Mouse (Mus musculus): ENCODE measurements at regions not wholly inside any gene's neighbourhood (a gene's known extent, or its start where the extent isn't known, plus 50 kb on each side); places are given as distances from the start of the nearest gene placed in this dataset.

DNA sequence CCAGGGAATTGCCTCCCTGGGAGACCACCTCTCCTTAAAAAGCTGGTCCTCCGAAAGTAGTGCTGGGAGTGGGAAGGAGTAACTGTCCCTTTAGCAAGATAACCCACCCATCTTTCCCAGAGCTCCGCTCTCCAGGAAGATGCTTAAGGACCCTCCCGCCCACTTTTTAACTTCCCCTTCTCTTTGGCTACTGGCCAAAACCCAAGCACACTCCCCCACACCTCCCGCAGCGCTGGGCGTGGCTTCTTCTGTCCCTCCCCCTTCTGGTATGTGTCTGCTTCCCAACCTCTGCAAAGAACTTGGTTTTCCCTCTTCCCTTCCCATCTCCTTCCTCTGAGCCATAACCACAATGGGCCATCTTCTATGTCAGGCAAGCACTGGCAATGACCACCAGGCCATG, 85.4 kb downstream of the Rpap3 start:
- Histone ChIP-seq H3K4me2 (no peak overlapping the region), H3K27me3 (no peaks in the 10 kb centered on the region), H3K9me3 (replicated peaks) (no peaks in the 10 kb centered on the region), H3K4me3 (no peak overlapping the region), H3K36me3 (no peaks in the 10 kb centered on the region), H3K9ac (no peak overlapping the region), H3K4me1 (replicated peaks) (no peaks in the 10 kb centered on the region), H3K27ac (no peak overlapping the region)
- ATAC-seq (replicated peaks; ENCODE audit: insufficient number of reproducible peaks, insufficient read depth, low FRiP score, low read depth): no peak
- WGBS: 68% methylated on average over 6 of the region's 6 CpGs

DNA sequence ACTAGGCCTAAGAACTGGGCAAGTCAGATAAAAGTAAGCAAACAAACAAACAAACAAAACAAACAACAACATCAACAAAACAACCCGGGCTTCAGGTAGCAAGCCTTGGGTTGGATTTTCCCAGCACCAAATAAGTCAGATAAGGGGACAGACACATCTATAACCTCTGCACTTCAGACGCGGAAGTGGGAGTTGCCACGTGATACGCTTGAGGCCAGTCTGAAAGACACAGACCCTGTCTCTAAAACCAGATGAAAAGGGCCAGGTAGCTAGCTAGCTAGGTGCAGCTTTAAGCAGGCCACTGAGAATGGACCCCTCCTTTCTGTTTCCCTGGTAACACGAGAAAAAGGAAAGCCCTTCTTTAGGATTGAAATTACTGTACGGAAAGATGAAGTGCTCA, 85.9 kb downstream of the Rpap3 start:
- Histone ChIP-seq H3K9ac (no peak overlapping the region), H3K27me3 (no peaks in the 10 kb centered on the region), H3K9me3 (replicated peaks) (no peaks in the 10 kb centered on the region), H3K4me1 (replicated peaks) (no peaks in the 10 kb centered on the region), H3K36me3 (no peaks in the 10 kb centered on the region), H3K4me3 (no peak overlapping the region), H3K27ac (no peak overlapping the region), H3K4me2 (no peak overlapping the region)
- WGBS: 79% methylated on average over 7 of the region's 7 CpGs
- ATAC-seq (replicated peaks; ENCODE audit: insufficient number of reproducible peaks, insufficient read depth, low FRiP score, low read depth): no peak

- no peaks in the 10 kb centered on the region for H3K27me3 ChIP-seq
- no peaks in the 10 kb centered on the region for H3K9me3 ChIP-seq (replicated peaks)
- H3K4me3 ChIP-seq: no peak overlapping the region
- H3K36me3 ChIP-seq: no peaks in the 10 kb centered on the region
- no peak overlapping the region for H3K4me2 ChIP-seq
- no peak for ATAC-seq (replicated peaks; ENCODE audit: insufficient number of reproducible peaks, insufficient read depth, low FRiP score, low read depth)
- no peak overlapping the region for H3K27ac ChIP-seq
- WGBS: 82% methylated on average over 2 of the region's 2 CpGs
- H3K4me1 ChIP-seq (replicated peaks): no peaks in the 10 kb centered on the region
- H3K9ac ChIP-seq: no peak overlapping the region
Measured at GRCm38 (mm10) chr15:97612325-97612724, 93.3 kb downstream of the Rpap3 start.

DNA sequence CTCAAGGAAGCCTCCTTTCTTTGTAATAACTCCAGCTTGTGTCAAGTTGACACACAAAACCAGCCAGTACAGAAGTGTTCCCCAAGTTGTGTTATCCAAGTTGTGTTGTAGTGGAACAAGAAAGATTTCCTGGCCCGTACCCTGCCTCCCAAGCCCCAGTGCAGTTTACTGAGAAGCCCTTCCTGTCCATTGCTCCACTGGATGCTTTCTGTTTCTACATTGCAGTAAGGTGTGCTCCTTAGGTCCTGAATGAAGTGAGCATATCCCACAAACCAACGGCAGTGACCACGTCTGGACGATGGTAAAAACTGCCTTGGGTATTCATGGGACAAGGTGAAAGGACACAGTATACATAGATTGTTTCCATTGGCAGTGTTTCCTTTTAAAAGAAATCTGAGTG, 94.9 kb downstream of the Rpap3 start:
- no peaks in the 10 kb centered on the region for H3K27me3 ChIP-seq
- WGBS: 85% methylated on average over 4 of the region's 4 CpGs
- no peak overlapping the region for H3K9ac ChIP-seq
- no peaks in the 10 kb centered on the region for H3K36me3 ChIP-seq
- no peak overlapping the region for H3K27ac ChIP-seq
- ATAC-seq (replicated peaks; ENCODE audit: insufficient number of reproducible peaks, insufficient read depth, low FRiP score, low read depth): no peak
- no peak overlapping the region for H3K4me3 ChIP-seq
- no peaks in the 10 kb centered on the region for H3K9me3 ChIP-seq (replicated peaks)
- H3K4me2 ChIP-seq: no peak overlapping the region
- peaks cover 7% of the 10 kb centered on the region; the same call in 1 of the 2 replicates for H3K4me1 ChIP-seq (replicated peaks)

- Histone ChIP-seq H3K4me1 (replicated peaks) (peaks cover 7% of the 10 kb centered on the region; the same call in 1 of the 2 replicates), H3K36me3 (no peaks in the 10 kb centered on the region), H3K9ac (no peak overlapping the region), H3K9me3 (replicated peaks) (no peaks in the 10 kb centered on the region), H3K27me3 (no peaks in the 10 kb centered on the region), H3K27ac (no peak overlapping the region), H3K4me2 (no peak overlapping the region), H3K4me3 (no peak overlapping the region)
- 64% methylated on average over 7 of the region's 7 CpGs for WGBS
- ATAC-seq (replicated peaks; ENCODE audit: insufficient number of reproducible peaks, insufficient read depth, low FRiP score, low read depth): no peak
Measured at GRCm38 (mm10) chr15:97609496-97609895, 96.1 kb downstream of the Rpap3 start.

- Histone ChIP-seq H3K27ac (no peak overlapping the region), H3K4me3 (no peak overlapping the region), H3K4me1 (replicated peaks) (peaks cover 7% of the 10 kb centered on the region; the same call in 1 of the 2 replicates), H3K9ac (no peak overlapping the region), H3K36me3 (no peaks in the 10 kb centered on the region), H3K4me2 (no peak overlapping the region), H3K27me3 (no peaks in the 10 kb centered on the region), H3K9me3 (replicated peaks) (no peaks in the 10 kb centered on the region)
- ATAC-seq (replicated peaks; ENCODE audit: insufficient number of reproducible peaks, insufficient read depth, low FRiP score, low read depth): no peak
- WGBS: 79% methylated on average over 7 of the region's 7 CpGs
Measured at GRCm38 (mm10) chr15:97608651-97609050, 97.0 kb downstream of the Rpap3 start.

GRCm38 (mm10) chr15:97607617-97608206, 97.9 kb downstream of the Rpap3 start:
- WGBS: 79% methylated on average over 15 of the region's 15 CpGs
- Histone ChIP-seq H3K4me1 (replicated peaks) (peaks cover 7% of the 10 kb centered on the region; the same call in 1 of the 2 replicates), H3K4me3 (no peak overlapping the region), H3K9ac (no peak overlapping the region), H3K27ac (no peak overlapping the region), H3K4me2 (no peak overlapping the region), H3K36me3 (no peaks in the 10 kb centered on the region), H3K9me3 (replicated peaks) (no peaks in the 10 kb centered on the region), H3K27me3 (no peaks in the 10 kb centered on the region)
- no peak for ATAC-seq (replicated peaks; ENCODE audit: insufficient number of reproducible peaks, insufficient read depth, low FRiP score, low read depth)

DNA sequence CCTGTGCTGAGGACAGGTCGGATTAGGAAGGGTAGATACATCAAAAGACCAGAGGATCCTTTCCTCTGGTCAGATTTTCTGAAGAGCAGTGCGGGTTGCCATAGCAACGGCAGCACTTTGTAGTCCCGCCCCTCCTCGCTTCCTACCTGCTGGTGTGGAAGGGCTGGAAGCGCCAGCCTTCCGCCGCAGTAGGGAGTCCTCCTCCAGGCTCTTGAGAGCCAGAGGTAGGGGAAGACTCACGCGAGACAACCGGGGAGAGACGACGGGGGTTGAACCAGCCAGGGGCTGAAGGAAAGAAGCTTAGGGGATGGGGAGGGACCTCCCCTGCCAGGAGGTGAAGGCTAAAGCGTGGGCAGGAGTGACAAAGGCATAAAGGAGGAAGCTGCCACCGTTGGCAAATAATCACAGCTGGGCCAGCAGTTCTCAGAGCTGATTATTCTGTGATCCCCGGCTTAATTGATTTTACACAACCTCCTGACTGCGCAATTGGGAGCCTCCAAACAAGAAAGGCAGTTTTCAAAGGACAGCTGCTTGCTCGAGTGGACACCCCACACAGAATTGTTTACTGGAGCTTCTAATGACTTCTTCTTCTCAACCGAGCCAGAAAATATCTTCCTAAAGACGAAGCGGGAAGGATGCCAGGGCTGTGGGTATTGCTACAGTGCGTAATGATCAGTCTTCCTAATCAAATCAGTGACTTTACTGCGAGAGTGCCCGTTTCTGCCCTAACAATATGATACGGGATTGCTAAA, 98.8 kb downstream of the Rpap3 start:
- Histone ChIP-seq H3K27me3 (no peaks in the 10 kb centered on the region), H3K4me2 (peak overlapping the region; percentile 58), H3K9ac (no peak overlapping the region), H3K36me3 (no peaks in the 10 kb centered on the region), H3K4me1 (replicated peaks) (peaks cover 7% of the 10 kb centered on the region; the same call in 1 of the 2 replicates), H3K27ac (no peak overlapping the region), H3K4me3 (peak overlapping the region; percentile 35), H3K9me3 (replicated peaks) (no peaks in the 10 kb centered on the region)
- 18% methylated on average over 25 of the region's 25 CpGs for WGBS
- ATAC-seq (replicated peaks; ENCODE audit: insufficient number of reproducible peaks, insufficient read depth, low FRiP score, low read depth): no peak

- 53% methylated on average over 6 of the region's 6 CpGs for WGBS
- Histone ChIP-seq H3K9ac (no peak overlapping the region), H3K9me3 (replicated peaks) (no peaks in the 10 kb centered on the region), H3K4me3 (peak overlapping the region; percentile 35), H3K36me3 (no peaks in the 10 kb centered on the region), H3K27me3 (no peaks in the 10 kb centered on the region), H3K27ac (no peak overlapping the region), H3K4me2 (peak overlapping the region; percentile 58), H3K4me1 (replicated peaks) (peaks cover 7% of the 10 kb centered on the region; the same call in 1 of the 2 replicates)
- ATAC-seq (replicated peaks; ENCODE audit: insufficient number of reproducible peaks, insufficient read depth, low FRiP score, low read depth): no peak
Measured at GRCm38 (mm10) chr15:97606232-97606629, 99.4 kb downstream of the Rpap3 start.

DNA sequence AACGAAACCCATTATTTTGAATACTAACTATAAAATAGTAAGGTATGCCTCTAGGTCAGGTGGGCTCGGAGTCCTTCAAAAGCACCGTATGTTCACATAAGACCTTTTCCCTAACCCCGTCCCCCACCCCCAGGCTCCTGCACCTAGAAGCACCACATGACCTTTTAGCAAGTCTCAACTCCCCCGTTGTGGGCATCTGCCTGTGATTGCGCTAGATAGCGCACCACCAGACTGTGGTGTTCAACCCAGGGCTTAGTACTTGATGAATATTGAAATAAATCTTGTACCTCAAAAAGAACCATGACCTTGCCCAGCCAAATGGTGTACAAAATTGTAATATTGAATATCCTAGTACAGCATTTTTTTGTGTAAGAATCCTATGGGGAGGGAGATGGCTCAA, 99.8 kb downstream of the Rpap3 start:
- H3K4me1 ChIP-seq (replicated peaks): peaks cover 7% of the 10 kb centered on the region; the same call in 1 of the 2 replicates
- no peaks in the 10 kb centered on the region for H3K27me3 ChIP-seq
- H3K9me3 ChIP-seq (replicated peaks): no peaks in the 10 kb centered on the region
- no peak overlapping the region for H3K9ac ChIP-seq
- no peak overlapping the region for H3K27ac ChIP-seq
- no peak overlapping the region for H3K4me3 ChIP-seq
- no peak for ATAC-seq (replicated peaks; ENCODE audit: insufficient number of reproducible peaks, insufficient read depth, low FRiP score, low read depth)
- 86% methylated on average over 7 of the region's 7 CpGs for WGBS
- no peaks in the 10 kb centered on the region for H3K36me3 ChIP-seq
- H3K4me2 ChIP-seq: no peak overlapping the region

- WGBS: 36% methylated on average over 6 of the region's 6 CpGs
- H3K4me3 ChIP-seq: no peak overlapping the region
- no peaks in the 10 kb centered on the region for H3K36me3 ChIP-seq
- H3K9me3 ChIP-seq (replicated peaks): no peaks in the 10 kb centered on the region
- no peak overlapping the region for H3K9ac ChIP-seq
- ATAC-seq (replicated peaks; ENCODE audit: insufficient number of reproducible peaks, insufficient read depth, low FRiP score, low read depth): no peak
- no peaks in the 10 kb centered on the region for H3K27me3 ChIP-seq
- H3K4me1 ChIP-seq (replicated peaks): peaks cover 7% of the 10 kb centered on the region; the same call in 1 of the 2 replicates
- H3K4me2 ChIP-seq: no peak overlapping the region
- H3K27ac ChIP-seq: no peak overlapping the region
Measured at GRCm38 (mm10) chr15:97603492-97603891, 102.1 kb downstream of the Rpap3 start.

- 0 out of 2 replicates have a peak, but pooled peaks cover 6% of the 10 kb centered on the region for H3K4me1 ChIP-seq (replicated peaks)
- WGBS: 66% methylated on average over 8 of the region's 8 CpGs
- H3K4me2 ChIP-seq: no peak overlapping the region
Measured at GRCm38 (mm10) chr15:97598270-97598669, 107.4 kb downstream of the Rpap3 start.

More at GRCm38 (mm10) chr15:97598270-97598669, 107.4 kb downstream of the Rpap3 start:
- no peak for ATAC-seq (replicated peaks; ENCODE audit: insufficient number of reproducible peaks, insufficient read depth, low FRiP score, low read depth)
- H3K27me3 ChIP-seq: no peaks in the 10 kb centered on the region
- no peaks in the 10 kb centered on the region for H3K9me3 ChIP-seq (replicated peaks)
- H3K27ac ChIP-seq: no peak overlapping the region
- no peak overlapping the region for H3K9ac ChIP-seq
- H3K4me3 ChIP-seq: no peak overlapping the region
- no peaks in the 10 kb centered on the region for H3K36me3 ChIP-seq

Measured in heart, embryonic 15.5 days (tissue).